Mouse (Mus musculus): ENCODE data around the gene Dhh. TPM values are rescaled to one million over a fixed set of nuclear protein-coding genes. Genes with fewer than 3 reads are reported as not detected.
A peak's percentile ranks its signal among the peaks of the same experiment; 100 is the strongest.

Dhh gene
- polyA plus RNA-seq, 1 experiment from 2014 or later: 2.9 TPM

DNA sequence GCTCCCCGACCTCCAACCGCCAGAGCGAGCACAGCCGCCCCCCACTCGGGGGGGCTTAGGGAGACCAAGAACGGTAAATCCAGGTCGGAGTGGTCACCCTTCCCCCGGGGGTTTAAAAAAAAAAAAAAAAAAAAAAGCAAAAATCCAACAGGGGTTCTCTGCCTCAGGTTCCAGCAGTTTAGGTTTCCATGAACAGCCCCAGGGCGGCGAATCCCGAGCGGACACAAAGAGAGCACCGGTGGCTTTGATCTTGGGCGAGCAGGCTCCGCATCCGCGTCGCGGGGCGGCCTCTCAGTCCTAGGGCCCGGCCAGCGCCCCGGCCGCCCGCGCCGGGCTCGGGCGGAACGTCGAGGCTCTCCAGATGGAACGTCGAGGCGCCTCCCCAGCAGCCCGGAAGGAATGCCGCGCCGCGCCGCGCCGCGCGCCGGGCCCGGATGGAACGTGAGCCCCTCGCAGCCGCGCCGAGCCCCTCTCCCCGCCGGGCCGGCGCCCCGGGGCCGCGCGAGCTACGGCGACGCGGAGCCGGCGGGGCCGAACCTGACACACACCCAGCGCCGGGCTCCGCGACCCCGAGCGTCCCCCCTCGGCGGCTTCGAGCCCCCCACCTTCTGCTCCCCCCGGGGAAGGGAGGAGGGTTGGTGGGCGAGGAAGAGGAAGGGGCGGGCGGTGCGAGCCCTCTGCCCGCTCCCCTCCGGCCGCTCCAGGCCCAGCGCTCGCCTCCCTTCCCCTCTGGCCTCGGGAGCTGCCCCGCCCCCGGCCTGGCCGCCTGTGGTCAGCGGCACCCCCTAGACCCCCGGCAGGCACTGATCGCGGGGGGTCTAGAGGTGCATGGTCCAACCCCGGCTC is 27.0 kb downstream of the Dhh start, which contains the start of gene Kmt2d:
Gene Kmt2d, minus strand, starts transcription at position 135 of the 846 bp plus-strand sequence.
- Histone ChIP-seq H3K27ac (peak within 1 kb of the TSS; percentile 99), H3K9me3 (replicated peaks; ENCODE audit: low read length) (no peaks in the 10 kb centered on the region), H3K36me3 (ENCODE audit: insufficient read depth, low read length) (peaks cover 4% of the 10 kb centered on the region; the same call in 1 of the 2 replicates), H3K9ac (ENCODE audit: low read depth, low read length) (peak within 1 kb of the TSS; percentile 99), H3K4me3 (replicated peaks; ENCODE audit: low read depth, low read length) (peak within 1 kb of the TSS; percentile 99), H3K4me1 (replicated peaks; ENCODE audit: insufficient read depth, low read length) (peaks cover 20% of the 10 kb centered on the region; the same call in 1 of the 2 replicates), H3K27me3 (ENCODE audit: insufficient read depth, low read length) (no peaks in the 10 kb centered on the region), H3K4me2 (ENCODE audit: low read length) (peak within 1 kb of the TSS; percentile 79)
- TF ChIP-seq CTCF (IDR thresholded peaks at IDR 0.05; ENCODE audit: low read depth): no peak
- WGBS: under 1% methylated on average over 76 of the region's 94 CpGs
- ATAC-seq (replicated peaks; ENCODE audit: low FRiP score, low read depth) (peak; percentile 31), DNase-seq (ENCODE audit: low spot score) (peak; percentile 55)

DNA sequence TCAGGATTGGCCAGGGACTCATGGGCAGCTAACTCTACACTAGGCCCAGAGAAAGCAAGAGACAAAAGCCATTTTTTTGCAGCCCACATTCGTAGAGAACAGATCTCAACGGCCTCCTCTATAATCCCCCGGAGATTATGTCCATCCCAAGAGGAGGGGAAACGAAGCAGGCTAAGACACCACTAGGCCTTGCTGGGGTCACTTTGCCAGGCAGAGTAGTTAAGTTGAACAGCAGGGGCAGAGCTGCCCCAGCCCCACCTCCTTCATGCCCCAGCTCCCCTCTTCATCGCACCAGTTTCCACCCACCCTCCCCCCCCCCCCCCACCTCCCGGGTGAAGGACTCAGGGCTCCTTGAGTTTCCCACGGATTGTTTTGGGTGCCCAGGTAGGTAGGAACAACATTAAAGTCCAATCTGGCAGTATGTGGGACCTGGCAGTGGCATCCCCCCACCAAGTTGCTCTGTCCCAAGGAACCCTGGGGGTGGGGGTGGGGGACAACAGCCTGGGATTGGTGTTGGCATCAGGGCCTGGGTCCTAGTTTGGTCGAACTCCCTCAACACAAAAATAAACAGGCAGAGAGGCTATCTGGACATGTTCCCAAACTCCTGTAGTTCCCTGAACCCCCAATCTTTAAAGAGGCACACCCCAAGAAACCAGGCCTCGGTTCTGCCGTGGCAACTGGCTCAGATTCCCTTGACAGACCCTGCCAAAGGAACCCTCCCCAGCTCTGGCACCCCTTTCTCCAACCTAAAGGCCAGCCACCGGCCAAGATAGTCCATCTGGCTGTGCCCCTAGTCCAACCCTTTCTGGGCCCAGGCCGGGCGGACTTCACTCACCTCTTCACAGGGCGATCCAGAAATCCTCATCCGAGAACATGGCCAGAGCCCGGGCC is 27.9 kb downstream of the Dhh start:
- peak overlapping the region; percentile 99 for H3K27ac ChIP-seq
- H3K36me3 ChIP-seq (ENCODE audit: insufficient read depth, low read length): peaks cover 12% of the 10 kb centered on the region

GRCm38 (mm10) chr15:98869342-98870178 is 28.8 kb downstream of the Dhh start:
- DNase-seq (ENCODE audit: low spot score) (peak; percentile 32), ATAC-seq (replicated peaks; ENCODE audit: low FRiP score, low read depth) (no peak)
- Histone ChIP-seq H3K36me3 (ENCODE audit: insufficient read depth, low read length) (peaks cover 20% of the 10 kb centered on the region), H3K27ac (0 out of 2 replicates have a peak overlapping the region, but pooled peaks have one; percentile 99), H3K27me3 (ENCODE audit: insufficient read depth, low read length) (no peaks in the 10 kb centered on the region), H3K9ac (ENCODE audit: low read depth, low read length) (peak overlapping the region; percentile 99), H3K4me3 (replicated peaks; ENCODE audit: low read depth, low read length) (peak overlapping the region; percentile 99), H3K4me2 (ENCODE audit: low read length) (peak overlapping the region; percentile 79), H3K9me3 (replicated peaks; ENCODE audit: low read length) (no peaks in the 10 kb centered on the region), H3K4me1 (replicated peaks; ENCODE audit: insufficient read depth, low read length) (peaks cover 20% of the 10 kb centered on the region; the same call in 1 of the 2 replicates)
- 9% methylated on average over 8 of the region's 8 CpGs for WGBS
- no peak for TF ChIP-seq CTCF (IDR thresholded peaks at IDR 0.05; ENCODE audit: low read depth)

More for the DNA sequence above, 27.9 kb downstream of the Dhh start:
- Histone ChIP-seq H3K4me1 (replicated peaks; ENCODE audit: insufficient read depth, low read length) (peaks cover 20% of the 10 kb centered on the region; the same call in 1 of the 2 replicates), H3K9me3 (replicated peaks; ENCODE audit: low read length) (no peaks in the 10 kb centered on the region), H3K9ac (ENCODE audit: low read depth, low read length) (peak overlapping the region; percentile 99), H3K4me2 (ENCODE audit: low read length) (peak overlapping the region; percentile 79), H3K4me3 (replicated peaks; ENCODE audit: low read depth, low read length) (peak overlapping the region; percentile 99), H3K27me3 (ENCODE audit: insufficient read depth, low read length) (no peaks in the 10 kb centered on the region)
- no peak for TF ChIP-seq CTCF (IDR thresholded peaks at IDR 0.05; ENCODE audit: low read depth)
- peak; percentile 25 for DNase-seq (ENCODE audit: low spot score)
- no peak for ATAC-seq (replicated peaks; ENCODE audit: low FRiP score, low read depth)
- 0% methylated on average over 16 of the region's 16 CpGs for WGBS

- H3K36me3 ChIP-seq (ENCODE audit: insufficient read depth, low read length): peaks cover 30% of the 10 kb centered on the region
- H3K27me3 ChIP-seq (ENCODE audit: insufficient read depth, low read length): no peaks in the 10 kb centered on the region
- peaks cover 20% of the 10 kb centered on the region; the same call in 1 of the 2 replicates for H3K4me1 ChIP-seq (replicated peaks; ENCODE audit: insufficient read depth, low read length)
- peak overlapping the region; percentile 99 for H3K4me3 ChIP-seq (replicated peaks; ENCODE audit: low read depth, low read length)
- DNase-seq (ENCODE audit: low spot score) (peak; percentile 19), ATAC-seq (replicated peaks; ENCODE audit: low FRiP score, low read depth) (no peak)
- H3K4me2 ChIP-seq (ENCODE audit: low read length): peak overlapping the region; percentile 79
- 23% methylated on average over 11 of the region's 11 CpGs for WGBS
- peak overlapping the region; percentile 99 for H3K9ac ChIP-seq (ENCODE audit: low read depth, low read length)
- no peaks in the 10 kb centered on the region for H3K9me3 ChIP-seq (replicated peaks; ENCODE audit: low read length)
- H3K27ac ChIP-seq: 0 out of 2 replicates have a peak overlapping the region, but pooled peaks have one; percentile 26
- no peak for TF ChIP-seq CTCF (IDR thresholded peaks at IDR 0.05; ENCODE audit: low read depth)
Observed at GRCm38 (mm10) chr15:98868346-98869063, 29.8 kb downstream of the Dhh start.

DNA sequence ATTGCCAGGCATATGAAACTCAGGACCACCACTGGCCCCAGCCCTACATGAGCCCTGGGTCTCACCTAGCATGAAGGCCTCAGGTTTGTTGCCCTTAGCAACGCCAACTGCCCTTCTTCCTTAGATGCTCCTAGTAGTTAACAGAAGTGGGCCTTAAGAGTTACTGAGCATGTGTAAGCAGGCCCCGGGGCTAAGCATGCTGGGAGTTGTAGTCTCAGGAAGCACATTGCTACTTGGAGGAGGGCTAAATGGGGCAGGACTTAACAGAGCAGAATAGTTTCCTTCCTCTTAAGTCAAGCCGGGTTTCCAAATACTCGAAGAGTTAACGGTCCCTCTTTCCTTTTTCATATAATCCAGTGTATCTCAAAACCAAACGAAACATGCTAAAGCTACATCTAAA is 31.0 kb downstream of the Dhh start:
- ATAC-seq (replicated peaks; ENCODE audit: low FRiP score, low read depth) (no peak), DNase-seq (ENCODE audit: low spot score) (peak; percentile 86)
- no peak for TF ChIP-seq CTCF (IDR thresholded peaks at IDR 0.05; ENCODE audit: low read depth)
- peaks cover 20% of the 10 kb centered on the region; the same call in 1 of the 2 replicates for H3K4me1 ChIP-seq (replicated peaks; ENCODE audit: insufficient read depth, low read length)
- H3K27me3 ChIP-seq (ENCODE audit: insufficient read depth, low read length): no peaks in the 10 kb centered on the region
- H3K36me3 ChIP-seq (ENCODE audit: insufficient read depth, low read length): peaks cover 42% of the 10 kb centered on the region
- peak overlapping the region; percentile 79 for H3K4me2 ChIP-seq (ENCODE audit: low read length)
- no peaks in the 10 kb centered on the region for H3K9me3 ChIP-seq (replicated peaks; ENCODE audit: low read length)
- no peak overlapping the region for H3K4me3 ChIP-seq (replicated peaks; ENCODE audit: low read depth, low read length)
- 38% methylated on average over 6 of the region's 6 CpGs for WGBS
- 0 out of 2 replicates have a peak overlapping the region, but pooled peaks have one; percentile 13 for H3K9ac ChIP-seq (ENCODE audit: low read depth, low read length)
- H3K27ac ChIP-seq: no peak overlapping the region

Data from kidney, postnatal 0 days (tissue).